ENCODE assay signal across 20 mouse cellular contexts in the genomic region with DNA sequence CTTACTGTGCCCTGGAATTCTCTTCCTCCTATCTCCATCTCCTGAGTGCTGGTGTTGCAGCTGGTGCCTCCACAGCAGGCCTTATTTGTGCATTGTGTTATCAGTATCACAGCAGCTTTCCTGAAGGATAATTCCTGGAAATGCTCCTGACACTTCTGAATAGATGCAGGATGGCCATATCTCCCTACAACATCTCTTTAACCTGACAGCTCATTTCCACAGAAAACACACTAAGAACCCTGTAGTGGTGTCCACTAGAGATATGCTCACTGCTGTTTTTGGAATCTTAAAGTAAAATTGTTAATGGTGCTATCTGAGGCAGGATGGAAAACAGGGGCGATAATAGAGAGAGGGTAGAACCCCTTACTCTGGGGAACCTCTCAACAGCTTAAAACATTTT. TPM values are rescaled to one million over a fixed set of nuclear protein-coding genes. Genes with fewer than 3 reads are reported as not detected.
DNase-seq lines count a peak whose midpoint lies in the region; ATAC-seq and TF ChIP-seq lines count a peak whose summit lies in the region.
"Had no signal": no experiment of that assay in that cellular context is flagged by ENCODE, and none has a peak within 500 bp of the region (broad histone marks: within the 10 kb centered on the region; RNA-seq: fewer than 3 reads in every experiment).

No protein-coding gene starts in this region.

- H3K4me3 ChIP-seq in heart, adult 2 months = no peak overlapping the region
- no peak overlapping the region for H3K4me3 ChIP-seq in heart, embryonic 11.5 days (ENCODE audit: low read depth, low read length)
- no peak overlapping the region for H3K4me3 ChIP-seq in heart, postnatal 0 days (ENCODE audit: low read depth, low read length)
- no peak overlapping the region for H3K4me3 ChIP-seq in liver, embryonic 13.5 days (replicated peaks)
- H3K4me3 ChIP-seq in intestine, embryonic 16.5 days (ENCODE audit: low read length) = no peak overlapping the region
- H3K4me3 ChIP-seq: embryonic facial prominence, embryonic 15.5 days; forebrain, embryonic 15.5 days; midbrain, embryonic 13.5 days had no signal

- H3K79me2 ChIP-seq in heart, adult 2 months (replicated peaks; ENCODE audit: control insufficient read depth, insufficient read depth, low read length) = no peaks in the 10 kb centered on the region

- TF ChIP-seq POLR2A in heart, adult 2 months (IDR thresholded peaks at IDR 0.05; ENCODE audit: insufficient read depth, low read depth, low read length) = peak; percentile 73

- 48% methylated on average over 1 of the region's 1 CpGs for WGBS in heart, adult 2 months
- 56% methylated on average over 1 of the region's 1 CpGs for WGBS in heart, embryonic 11.5 days (ENCODE audit: insufficient replicate concordance)
- 49% methylated on average over 1 of the region's 1 CpGs for WGBS in heart, postnatal 0 days
- 50% methylated on average over 1 of the region's 1 CpGs for WGBS in liver, embryonic 13.5 days (ENCODE audit: insufficient replicate concordance)
- WGBS in intestine, embryonic 16.5 days = 82% methylated on average over 1 of the region's 1 CpGs

- DNase-seq in heart, adult 2 months = peak in 1 of 2 experiments; percentile 30
- no peak for DNase-seq in heart, postnatal 4 days
- DNase-seq in heart, postnatal 0 days (ENCODE audit: low spot score) = peak; percentile 41
- DNase-seq in liver, embryonic 13.5 days = no peak
- DNase-seq in adipocyte (ENCODE audit: low spot score) = no peak
- DNase-seq in gastrocnemius, postnatal 14 days = no peak

- H3K27ac ChIP-seq in heart, adult 2 months = peak overlapping the region; percentile 66
- no peak overlapping the region for H3K27ac ChIP-seq in heart, embryonic 11.5 days (ENCODE audit: low read depth, low read length)
- H3K27ac ChIP-seq in heart, postnatal 0 days (ENCODE audit: low read depth) = 0 out of 2 replicates have a peak overlapping the region, but pooled peaks have one; percentile 11
- no peak overlapping the region for H3K27ac ChIP-seq in liver, embryonic 13.5 days
- no peak overlapping the region for H3K27ac ChIP-seq in intestine, embryonic 16.5 days (ENCODE audit: low read length)
- H3K27ac ChIP-seq: embryonic facial prominence, embryonic 15.5 days; forebrain, embryonic 15.5 days; hindbrain, embryonic 14.5 days; midbrain, embryonic 13.5 days had no signal

- TF ChIP-seq CTCF in heart, adult 2 months (IDR thresholded peaks at IDR 0.05) = no peak
- TF ChIP-seq CTCF in heart, postnatal 0 days (IDR thresholded peaks at IDR 0.05; ENCODE audit: low read depth) = no peak

- TF ChIP-seq EP300 in heart, adult 2 months (IDR thresholded peaks at IDR 0.05; ENCODE audit: insufficient read depth, low read depth, low read length) = peak; percentile 97
- peak; percentile 88 for TF ChIP-seq EP300 in heart, postnatal 0 days (IDR thresholded peaks at IDR 0.05; ENCODE audit: low read depth)

- H3K36me3 ChIP-seq in heart, adult 2 months (ENCODE audit: control insufficient read depth, insufficient read depth, low read length) = peaks cover 3% of the 10 kb centered on the region; the same call in 1 of the 2 replicates
- H3K36me3 ChIP-seq in heart, embryonic 11.5 days (ENCODE audit: control insufficient read depth, insufficient read depth, low read length) = no peaks in the 10 kb centered on the region
- H3K36me3 ChIP-seq in heart, postnatal 0 days (replicated peaks; ENCODE audit: control insufficient read depth, insufficient read depth, low read length) = no peaks in the 10 kb centered on the region
- H3K36me3 ChIP-seq in liver, embryonic 13.5 days = no peaks in the 10 kb centered on the region
- H3K36me3 ChIP-seq in intestine, embryonic 16.5 days (ENCODE audit: control insufficient read depth, insufficient read depth, low read length) = no peaks in the 10 kb centered on the region
- H3K36me3 ChIP-seq: embryonic facial prominence, embryonic 15.5 days; forebrain, embryonic 15.5 days; midbrain, embryonic 13.5 days had no signal

- H3K9ac ChIP-seq in heart, adult 2 months (ENCODE audit: low read depth, low read length) = no peak overlapping the region
- H3K9ac ChIP-seq in heart, embryonic 11.5 days (ENCODE audit: low read depth, low read length) = no peak overlapping the region
- no peak overlapping the region for H3K9ac ChIP-seq in heart, postnatal 0 days (replicated peaks; ENCODE audit: low read depth, low read length)
- H3K9ac ChIP-seq in liver, embryonic 13.5 days = no peak overlapping the region
- no peak overlapping the region for H3K9ac ChIP-seq in intestine, embryonic 16.5 days (ENCODE audit: low read depth, low read length)
- H3K9ac ChIP-seq: embryonic facial prominence, embryonic 15.5 days; forebrain, embryonic 15.5 days; hindbrain, embryonic 14.5 days; midbrain, embryonic 13.5 days had no signal

- H3K4me1 ChIP-seq in heart, adult 2 months (ENCODE audit: control insufficient read depth, insufficient read depth, low read length) = peaks cover 7% of the 10 kb centered on the region
- no peaks in the 10 kb centered on the region for H3K4me1 ChIP-seq in heart, embryonic 11.5 days (ENCODE audit: control insufficient read depth, insufficient read depth, low read length)
- no peaks in the 10 kb centered on the region for H3K4me1 ChIP-seq in heart, postnatal 0 days (ENCODE audit: control insufficient read depth, insufficient read depth)
- H3K4me1 ChIP-seq in liver, embryonic 13.5 days (replicated peaks) = 0 out of 2 replicates have a peak, but pooled peaks cover 3% of the 10 kb centered on the region
- no peaks in the 10 kb centered on the region for H3K4me1 ChIP-seq in intestine, embryonic 16.5 days (ENCODE audit: control insufficient read depth, insufficient read depth, low read length)
- H3K4me1 ChIP-seq: embryonic facial prominence, embryonic 15.5 days; forebrain, embryonic 15.5 days; midbrain, embryonic 13.5 days had no signal

- no peaks in the 10 kb centered on the region for H3K9me3 ChIP-seq in heart, embryonic 11.5 days (replicated peaks; ENCODE audit: control insufficient read depth, low read length)
- H3K9me3 ChIP-seq in heart, postnatal 0 days (replicated peaks; ENCODE audit: control insufficient read depth, low read length) = no peaks in the 10 kb centered on the region
- H3K9me3 ChIP-seq in liver, embryonic 13.5 days (replicated peaks) = no peaks in the 10 kb centered on the region
- no peaks in the 10 kb centered on the region for H3K9me3 ChIP-seq in intestine, embryonic 16.5 days (ENCODE audit: control insufficient read depth, low read length)
- H3K9me3 ChIP-seq: embryonic facial prominence, embryonic 15.5 days; forebrain, embryonic 15.5 days; midbrain, embryonic 13.5 days had no signal

- no peaks in the 10 kb centered on the region for H3K27me3 ChIP-seq in heart, adult 2 months (ENCODE audit: control insufficient read depth, insufficient read depth, low read length)
- H3K27me3 ChIP-seq in heart, embryonic 11.5 days (ENCODE audit: control insufficient read depth, insufficient read depth, low read length) = no peaks in the 10 kb centered on the region
- no peaks in the 10 kb centered on the region for H3K27me3 ChIP-seq in heart, postnatal 0 days (ENCODE audit: control insufficient read depth, insufficient read depth, low read length)
- no peaks in the 10 kb centered on the region for H3K27me3 ChIP-seq in liver, embryonic 13.5 days
- no peaks in the 10 kb centered on the region for H3K27me3 ChIP-seq in intestine, embryonic 16.5 days (replicated peaks; ENCODE audit: control insufficient read depth, insufficient read depth, low read length)
- H3K27me3 ChIP-seq: embryonic facial prominence, embryonic 15.5 days; forebrain, embryonic 15.5 days; midbrain, embryonic 13.5 days had no signal

- intact Hi-C loops in heart, adult 2 months (cut with DNase I) = loop anchor here (5.0 kb wide), 1 partner anchor 259 kb away; no protein-coding TSS in a partner anchor
- intact Hi-C loops in gastrocnemius, postnatal 14 days (cut with DNase I; ENCODE audit: low total_unique reads) = no loop called here

- peak; percentile 82 for ATAC-seq in heart, embryonic 11.5 days (replicated peaks; ENCODE audit: insufficient number of reproducible peaks, low FRiP score, low TSS enrichment)
- peak; percentile 63 for ATAC-seq in heart, postnatal 0 days (ENCODE audit: insufficient read depth, low read depth)
- peak; percentile 41; the same call in 1 of the 2 replicates for ATAC-seq in liver, embryonic 13.5 days (ENCODE audit: low read depth)
- no peak for ATAC-seq in intestine, embryonic 16.5 days
- ATAC-seq: CD4-positive, CD25-positive, alpha-beta regulatory T cell, adult 4 months; forebrain, embryonic 15.5 days; midbrain, embryonic 13.5 days had no signal

- H3K4me2 ChIP-seq in heart, embryonic 11.5 days = no peak overlapping the region
- no peak overlapping the region for H3K4me2 ChIP-seq in heart, postnatal 0 days (ENCODE audit: low read depth, low read length)
- H3K4me2 ChIP-seq in liver, embryonic 13.5 days = no peak overlapping the region
- H3K4me2 ChIP-seq in intestine, embryonic 16.5 days (ENCODE audit: low read depth, low read length) = no peak overlapping the region
- H3K4me2 ChIP-seq: embryonic facial prominence, embryonic 15.5 days; forebrain, embryonic 15.5 days; hindbrain, embryonic 14.5 days; midbrain, embryonic 13.5 days had no signal

RNA-seq across cellular contexts. Expression of a gene that starts 20.9 kb away (rescaled TPM):
- total RNA-seq in heart, adult 2 months (2021) = not detected
- polyA plus RNA-seq in heart, adult 2 months (2012; rRNA removed) = not detected in 2 replicates
- not detected for total RNA-seq in heart, postnatal 4 days (2021)
- polyA plus RNA-seq in heart, embryonic 11.5 days (2014; fragmentation: Nextera tagmentation; extraction: Ambion mirVana) = not detected in 2 replicates
- total RNA-seq in heart, postnatal 0 days (2014; rRNA removed; ENCODE audit: low replicate concordance) = not detected in 2 replicates
- not detected in 2 replicates for polyA plus RNA-seq in heart, postnatal 0 days (2015; fragmentation: Nextera tagmentation; extraction: Ambion mirVana)
- polyA plus RNA-seq in liver, embryonic 13.5 days (2015; fragmentation: Nextera tagmentation; extraction: Ambion mirVana) = not detected in 2 replicates
- polyA plus RNA-seq in intestine, embryonic 16.5 days (2015; fragmentation: Nextera tagmentation; extraction: Ambion mirVana) = not detected in 2 replicates
- not detected for total RNA-seq in gastrocnemius, postnatal 14 days (2021)
- total RNA-seq: gastrocnemius, adult 8-10 months; layer of hippocampus, adult 18-20 months; left cerebral cortex, postnatal 10 days; liver, adult 2 months had no signal
- polyA plus RNA-seq: CD4-positive, CD25-positive, alpha-beta regulatory T cell, adult 4 months; forebrain, embryonic 15.5 days; hindbrain, embryonic 14.5 days; liver, adult 2 months; midbrain, embryonic 13.5 days; neural tube, embryonic 11.5 days; small intestine, adult 2 months; testis, adult 2 months had no signal

RNA-seq across cellular contexts. Expression of a gene that starts 42.3 kb away (rescaled TPM):
- not detected for total RNA-seq in heart, adult 2 months (2021)
- polyA plus RNA-seq in heart, adult 2 months (2012; rRNA removed) = not detected in 2 replicates
- not detected for total RNA-seq in heart, postnatal 4 days (2021)
- not detected in 2 replicates for polyA plus RNA-seq in heart, embryonic 11.5 days (2014; fragmentation: Nextera tagmentation; extraction: Ambion mirVana)
- total RNA-seq in heart, postnatal 0 days (2014; rRNA removed; ENCODE audit: low replicate concordance) = not detected in 2 replicates
- polyA plus RNA-seq in heart, postnatal 0 days (2015; fragmentation: Nextera tagmentation; extraction: Ambion mirVana) = not detected in 2 replicates
- not detected in 2 replicates for polyA plus RNA-seq in liver, embryonic 13.5 days (2015; fragmentation: Nextera tagmentation; extraction: Ambion mirVana)
- not detected in 2 replicates for polyA plus RNA-seq in intestine, embryonic 16.5 days (2015; fragmentation: Nextera tagmentation; extraction: Ambion mirVana)
- total RNA-seq in gastrocnemius, postnatal 14 days (2021) = not detected
- total RNA-seq: gastrocnemius, adult 8-10 months; layer of hippocampus, adult 18-20 months; left cerebral cortex, postnatal 10 days; liver, adult 2 months had no signal
- polyA plus RNA-seq: CD4-positive, CD25-positive, alpha-beta regulatory T cell, adult 4 months; forebrain, embryonic 15.5 days; hindbrain, embryonic 14.5 days; liver, adult 2 months; midbrain, embryonic 13.5 days; neural tube, embryonic 11.5 days; small intestine, adult 2 months; testis, adult 2 months had no signal

RNA-seq across cellular contexts. Expression of a gene that starts 59.8 kb away (rescaled TPM):
- not detected for total RNA-seq in heart, adult 2 months (2021)
- not detected in 2 replicates for polyA plus RNA-seq in heart, adult 2 months (2012; rRNA removed)
- not detected for total RNA-seq in heart, postnatal 4 days (2021)
- not detected in 2 replicates for polyA plus RNA-seq in heart, embryonic 11.5 days (2014; fragmentation: Nextera tagmentation; extraction: Ambion mirVana)
- not detected in 2 replicates for total RNA-seq in heart, postnatal 0 days (2014; rRNA removed; ENCODE audit: low replicate concordance)
- polyA plus RNA-seq in heart, postnatal 0 days (2015; fragmentation: Nextera tagmentation; extraction: Ambion mirVana) = not detected in 2 replicates
- not detected in 2 replicates for polyA plus RNA-seq in liver, embryonic 13.5 days (2015; fragmentation: Nextera tagmentation; extraction: Ambion mirVana)
- polyA plus RNA-seq in intestine, embryonic 16.5 days (2015; fragmentation: Nextera tagmentation; extraction: Ambion mirVana) = not detected in 2 replicates
- total RNA-seq in gastrocnemius, postnatal 14 days (2021) = not detected
- total RNA-seq: gastrocnemius, adult 8-10 months; layer of hippocampus, adult 18-20 months; left cerebral cortex, postnatal 10 days; liver, adult 2 months had no signal
- polyA plus RNA-seq: CD4-positive, CD25-positive, alpha-beta regulatory T cell, adult 4 months; forebrain, embryonic 15.5 days; hindbrain, embryonic 14.5 days; liver, adult 2 months; midbrain, embryonic 13.5 days; neural tube, embryonic 11.5 days; small intestine, adult 2 months; testis, adult 2 months had no signal

Comparison
In these comparisons a context has a peak if more than half of its experiments do, and no peak if none do; other contexts are left out.
1. H3K27ac ChIP-seq: peak in heart, adult 2 months (single experiment) and heart, postnatal 0 days (single experiment); none in heart, embryonic 11.5 days (single experiment), liver, embryonic 13.5 days (single experiment) and intestine, embryonic 16.5 days (single experiment).